Mouse (Mus musculus) urinary bladder, postnatal 25 days (tissue): Measurements from ENCODE around the gene Ctnna2.

Source experiments
- DNase-seq: peaks from one replicate; pipeline ENCODE4 v3.0.0; 2022; ENCODE audit warnings: low spot score

The Ctnna2 gene

DNA sequence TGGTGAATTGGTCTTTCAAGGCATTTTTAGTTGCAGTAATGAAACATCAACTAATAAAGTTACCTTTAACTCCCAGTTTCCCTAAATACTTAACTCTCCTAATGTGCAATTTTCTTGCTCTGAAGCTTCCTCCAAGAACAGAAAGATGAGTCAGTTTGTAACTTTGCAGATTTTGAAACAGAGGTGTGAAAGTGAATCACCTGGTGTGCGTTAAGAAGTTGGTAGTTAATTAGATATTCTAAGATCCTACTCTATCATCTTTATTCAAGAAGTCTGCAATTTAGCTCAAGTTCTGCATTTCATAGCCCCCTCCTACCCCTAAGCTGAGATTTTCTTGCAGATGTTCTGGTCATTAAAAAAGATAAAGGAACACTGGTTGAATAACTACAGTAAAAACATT lies 1082.3 kb downstream of the Ctnna2 start:
- DNase-seq: no peak
